Mouse (Mus musculus) gastrocnemius, adult 8-10 months (tissue): ENCODE data around the gene Arhgef17. TPM values are rescaled to one million over a fixed set of nuclear protein-coding genes. Genes with fewer than 3 reads are reported as not detected.
"Not testable (repeated sequence)": the region's sequence is repeated elsewhere in the genome, so short reads cannot be mapped to it uniquely, and the experiment has no call there.

Source experiments
- DNase-seq, 2 experiments: peaks; one replicate each; pipeline ENCODE4 v3.0.0; 2022; ENCODE audit warnings: low spot score in 2 of 2
- total RNA-seq, 4 experiments: library from RNA; stranded (reverse); gene quantifications; 2 replicates each; pipeline ENCODE4 v1.2.4; 2022

The Arhgef17 gene
- total RNA-seq, 4 experiments from 2014 or later, result 33.5 to 44.3 (median 38.1) TPM

- DNase-seq, result peak in 1 of 2 experiments; percentile 59
Observed at GRCm38 (mm10) chr7:100849508-100849907, 82.4 kb downstream of the Arhgef17 start.

- DNase-seq, result peak; percentile 65 to 67
Observed at GRCm38 (mm10) chr7:100848744-100849143, 83.2 kb downstream of the Arhgef17 start.

- DNase-seq, result no peak
Observed at GRCm38 (mm10) chr7:100847131-100847530, 84.8 kb downstream of the Arhgef17 start.

GRCm38 (mm10) chr7:100846033-100846432 lies 85.9 kb downstream of the Arhgef17 start:
- DNase-seq, result not testable (repeated sequence)

- DNase-seq, result no peak
Observed at GRCm38 (mm10) chr7:100845412-100845811, 86.5 kb downstream of the Arhgef17 start.

GRCm38 (mm10) chr7:100845026-100845400 lies 86.9 kb downstream of the Arhgef17 start:
- no peak for DNase-seq

GRCm38 (mm10) chr7:100844385-100845025 lies 87.4 kb downstream of the Arhgef17 start:
- DNase-seq, result no peak

DNA sequence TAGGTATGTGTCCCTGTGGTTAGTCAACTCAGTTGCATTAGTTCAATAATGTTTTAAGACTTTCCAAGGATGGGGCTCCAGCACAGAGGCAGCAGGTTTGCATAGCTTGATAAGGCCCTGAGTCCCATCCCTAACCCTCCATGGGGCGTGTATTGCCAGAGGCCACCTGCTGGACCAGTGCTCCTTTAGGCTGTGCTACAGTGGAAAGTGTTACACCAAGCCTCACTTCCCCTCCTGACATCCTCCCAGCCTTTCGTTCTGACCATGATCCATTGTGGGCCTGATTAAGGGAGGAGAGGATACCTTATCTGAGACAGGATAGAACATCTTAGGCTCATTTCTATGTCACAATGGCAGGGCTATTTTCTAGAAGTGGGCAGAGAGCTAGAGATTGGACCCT lies 88.0 kb downstream of the Arhgef17 start:
- no peak for DNase-seq

- DNase-seq, result no peak
Observed at GRCm38 (mm10) chr7:100842175-100842574, 89.7 kb downstream of the Arhgef17 start.

DNA sequence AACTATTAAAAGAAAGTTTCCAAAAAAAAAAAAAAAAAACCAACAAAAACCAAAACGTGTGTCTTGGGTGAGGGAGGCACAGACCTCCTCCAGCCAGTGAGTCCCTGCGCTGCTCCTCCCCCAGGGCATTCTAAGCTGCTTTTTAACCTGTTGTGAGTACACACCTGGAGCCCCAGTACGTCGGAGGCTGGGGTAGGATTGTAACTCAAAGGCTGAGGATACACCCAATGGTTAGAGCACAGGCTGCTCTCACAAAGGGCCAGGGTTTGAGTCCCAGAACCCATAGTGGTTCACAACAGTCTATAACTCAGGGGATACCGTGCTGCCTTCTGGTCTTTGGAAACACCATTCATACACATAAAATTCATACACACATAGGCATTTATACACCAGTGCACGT lies 90.3 kb downstream of the Arhgef17 start:
- DNase-seq, result no peak

DNA sequence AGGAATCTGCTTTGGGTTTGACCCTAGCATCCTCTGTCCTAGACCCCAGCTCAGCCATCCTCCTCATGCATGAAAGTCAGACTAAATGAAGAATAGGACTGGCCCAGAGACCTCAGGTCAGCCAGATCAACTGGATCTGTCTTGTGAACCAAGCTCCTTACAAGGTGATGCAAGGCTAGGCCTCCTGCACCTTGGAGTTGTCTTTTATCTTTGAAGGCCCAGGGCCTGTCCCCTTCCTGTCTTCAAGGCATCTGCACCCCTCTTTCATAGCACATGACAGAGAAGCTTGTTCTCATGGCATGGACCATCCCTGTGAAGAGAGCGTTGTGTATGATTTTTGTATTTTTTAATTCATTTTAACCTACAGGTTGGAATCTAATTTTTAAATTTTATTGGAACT lies 91.0 kb downstream of the Arhgef17 start:
- DNase-seq, result no peak

DNA sequence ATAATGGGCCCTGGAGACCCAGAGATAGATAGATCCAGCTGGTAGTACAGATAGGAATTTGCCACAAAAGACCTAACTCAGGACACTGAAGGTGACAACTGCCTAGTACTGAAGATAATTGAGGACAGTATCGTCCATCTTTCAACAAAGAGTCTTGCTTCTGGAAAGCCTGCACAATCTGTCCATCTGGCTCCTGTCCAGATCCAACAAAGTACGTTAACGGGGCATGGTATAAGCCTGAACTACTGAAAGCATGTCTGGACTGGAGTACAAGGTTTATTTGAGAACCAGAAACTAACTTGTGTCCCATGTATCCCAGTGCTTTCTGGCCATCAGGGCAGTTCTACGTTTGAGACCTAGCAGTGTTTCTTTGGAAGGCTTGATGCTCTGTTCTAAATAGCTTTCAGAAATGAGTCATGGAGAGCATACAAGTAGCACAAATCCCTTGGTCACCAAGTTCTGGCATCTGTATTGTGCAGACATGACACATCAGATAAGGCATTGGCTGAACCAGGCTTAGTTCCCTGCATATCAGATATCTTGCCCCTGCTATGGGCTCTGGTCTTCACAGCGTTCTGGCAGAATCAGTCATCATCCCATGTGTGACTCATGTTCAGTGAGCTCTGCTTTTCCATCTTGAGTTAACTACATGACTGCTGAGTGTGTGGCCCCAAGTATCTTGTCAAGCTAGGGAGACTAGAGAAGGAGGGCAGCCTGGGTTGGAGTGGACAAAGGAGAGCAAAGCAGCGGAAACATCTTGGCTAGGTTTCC lies 92.1 kb downstream of the Arhgef17 start:
- DNase-seq, result no peak

GRCm38 (mm10) chr7:100837701-100838100 lies 94.2 kb downstream of the Arhgef17 start:
- no peak for DNase-seq

- no peak for DNase-seq
Observed at GRCm38 (mm10) chr7:100836657-100837056, 95.2 kb downstream of the Arhgef17 start.

GRCm38 (mm10) chr7:100835711-100836110 lies 96.2 kb downstream of the Arhgef17 start:
- no peak for DNase-seq

DNA sequence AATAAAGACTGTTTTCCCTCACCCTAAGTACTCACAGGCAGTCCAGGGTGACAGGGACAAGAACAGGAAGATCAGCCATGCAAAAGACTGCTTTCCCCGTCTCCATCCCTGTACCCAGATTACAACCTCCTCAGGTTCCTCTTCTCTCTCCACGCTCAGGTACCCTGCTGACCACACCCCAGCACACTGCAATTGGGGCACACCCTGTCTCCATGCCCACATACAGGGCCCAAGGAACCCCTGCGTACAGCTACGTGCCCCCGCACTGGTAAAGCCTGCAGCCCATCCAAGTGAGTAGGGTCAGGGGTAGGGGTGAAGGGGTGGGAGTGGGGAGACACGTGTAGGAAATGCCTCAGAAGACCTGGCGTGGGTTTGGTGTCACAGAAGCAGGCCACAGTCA lies 96.7 kb downstream of the Arhgef17 start:
- no peak for DNase-seq

- no peak for DNase-seq
Observed at GRCm38 (mm10) chr7:100833859-100834258, 98.0 kb downstream of the Arhgef17 start.

DNA sequence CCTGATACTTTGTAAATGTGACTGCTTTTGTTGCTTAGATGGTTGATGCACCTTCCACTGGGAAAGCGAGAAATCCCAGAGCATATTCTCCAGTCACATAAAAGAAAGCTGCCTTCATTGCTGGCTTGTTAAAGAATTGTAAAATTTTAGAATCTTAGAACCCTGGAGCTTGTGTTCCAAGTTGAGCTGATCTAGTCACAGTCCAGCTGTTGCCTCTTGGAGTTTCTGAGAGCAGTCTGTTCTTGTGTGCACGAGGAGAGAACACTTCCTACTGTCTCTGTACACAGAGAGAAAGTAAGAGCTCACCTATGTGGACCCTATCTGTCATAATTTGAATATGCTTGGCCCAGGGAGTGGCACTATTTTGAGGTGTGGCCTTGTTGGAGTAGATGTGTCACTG lies 103.4 kb downstream of the Arhgef17 start:
- DNase-seq, result no peak

DNA sequence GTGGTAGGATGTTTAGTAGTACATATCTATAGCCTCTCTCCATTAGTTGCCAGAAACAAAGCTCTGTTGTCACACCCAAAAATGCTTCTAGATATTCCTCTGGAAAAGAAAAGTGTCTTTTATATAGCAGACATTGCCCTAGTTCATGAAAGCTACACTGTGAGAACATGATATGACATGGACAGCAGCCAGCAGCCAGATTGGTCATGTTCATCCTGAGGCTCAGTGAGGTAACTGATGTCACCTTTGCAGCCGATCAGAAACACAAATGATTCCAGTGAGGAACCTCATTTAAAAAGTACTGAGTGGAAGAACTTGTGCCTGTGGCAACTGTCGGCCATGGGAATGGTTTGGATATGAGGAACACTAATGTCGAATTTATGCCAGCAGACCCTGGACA lies 107.2 kb downstream of the Arhgef17 start:
- DNase-seq, result peak in 1 of 2 experiments; percentile 29
